Mouse (Mus musculus) G1E (cell line): ENCODE data around the gene Phf21b.

Source experiments
- CTCF ChIP-seq: IDR thresholded peaks from 2 replicates; pipeline ENCODE4 v1.5.1; 2012; ENCODE audit warnings: low read depth, low read length, inconsistent platforms, mixed read lengths
- GATA1 ChIP-seq: IDR thresholded peaks from 2 replicates; pipeline ENCODE4 v1.6.1; 2012; ENCODE audit warnings: borderline replicate concordance, low read length, inconsistent platforms, mixed read lengths
- GATA2 ChIP-seq: IDR thresholded peaks from 2 replicates; pipeline ENCODE4 v1.6.1; 2012; ENCODE audit warnings: low read depth, low read length, inconsistent platforms, borderline replicate concordance
- POLR2AphosphoS5 ChIP-seq: IDR thresholded peaks from 2 replicates; pipeline ENCODE4 v1.6.1; 2012; ENCODE audit warnings: low read depth, low read length, inconsistent platforms; ENCODE audit not compliant: insufficient replicate concordance
- TAL1 ChIP-seq: conservative IDR thresholded peaks from 2 replicates; pipeline ENCODE4 v1.6.1; 2012; ENCODE audit warnings: low read depth, low read length, inconsistent platforms, mixed read lengths

- TF ChIP-seq CTCF (no peak), TAL1 (no peak), GATA2 (no peak), POLR2AphosphoS5 (no peak), GATA1 (no peak)
Measured at GRCm38 (mm10) chr15:84736346-84736993, 119.4 kb downstream of the Phf21b start.
